Mouse (Mus musculus): ENCODE results near the gene Cfap97d2.
A peak's percentile ranks its signal among the peaks of the same experiment; 100 is the strongest.

Cfap97d2 gene

DNA sequence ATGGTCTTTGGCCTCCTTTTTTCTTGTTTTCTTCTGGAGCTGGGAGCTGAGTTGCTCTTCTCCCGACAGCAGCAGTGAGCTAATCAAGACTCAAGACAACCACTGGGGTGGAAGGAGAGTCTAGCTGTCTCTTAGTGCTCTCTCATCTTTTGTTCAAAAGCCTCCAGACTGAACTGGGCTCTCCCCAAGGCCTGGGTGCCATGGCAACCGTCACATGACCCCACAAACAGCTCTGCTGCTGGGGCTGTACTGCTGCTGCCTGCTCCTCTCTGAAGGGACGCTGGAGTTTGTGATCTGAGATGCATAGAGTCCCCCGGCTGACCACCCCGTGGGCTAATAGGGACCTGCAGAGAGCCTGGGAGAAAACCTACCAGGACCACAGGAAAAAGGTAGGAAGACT is at the start of gene Cfap97d2:
Gene Cfap97d2 (plus strand): TSS at position 222 of the 400 bp plus-strand sequence.
- DNase-seq (ENCODE audit: low read depth, low spot score) = peak; percentile 65

DNA sequence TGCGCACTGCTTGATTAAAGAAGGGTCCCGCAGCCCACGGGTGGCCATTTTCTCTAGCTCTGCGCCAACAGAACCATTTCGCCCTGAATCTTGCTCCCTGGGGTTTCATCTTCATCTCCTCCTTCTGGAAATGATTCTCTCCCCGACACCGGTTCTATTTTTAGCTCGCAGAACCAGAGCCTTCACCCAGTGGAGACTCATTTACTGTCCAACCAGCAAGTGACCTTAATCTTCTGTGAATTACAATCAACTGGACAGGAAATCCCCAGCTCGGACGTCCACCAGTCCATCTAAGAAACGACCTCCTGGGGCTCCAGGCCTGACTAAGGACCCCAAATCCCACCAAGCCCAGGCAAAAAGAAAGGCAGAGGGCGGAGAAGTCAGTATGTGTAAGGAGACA is 48.2 kb upstream of the Cfap97d2 start:
- no peak for DNase-seq (ENCODE audit: low read depth, low spot score)

DNA sequence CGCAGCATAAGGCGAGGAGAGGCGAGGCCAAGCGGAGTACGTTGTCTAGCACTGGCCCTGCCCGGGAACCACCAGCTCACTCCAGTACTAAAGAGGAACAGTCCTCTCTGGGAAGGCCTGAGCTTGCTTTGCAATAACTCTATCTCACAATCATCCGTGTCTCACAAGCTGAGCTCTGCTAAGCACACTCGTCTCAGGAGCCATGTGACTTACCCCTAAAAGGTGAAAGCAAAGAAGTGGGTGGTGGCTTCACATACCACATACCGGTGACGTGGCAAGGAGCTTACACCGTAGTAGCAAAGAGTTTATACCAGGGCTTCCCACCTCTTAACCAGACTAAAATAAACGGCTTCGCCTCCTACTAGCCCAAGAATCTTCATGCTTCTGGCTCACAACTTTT is 45.4 kb upstream of the Cfap97d2 start:
- DNase-seq (ENCODE audit: low read depth, low spot score) = no peak

DNA sequence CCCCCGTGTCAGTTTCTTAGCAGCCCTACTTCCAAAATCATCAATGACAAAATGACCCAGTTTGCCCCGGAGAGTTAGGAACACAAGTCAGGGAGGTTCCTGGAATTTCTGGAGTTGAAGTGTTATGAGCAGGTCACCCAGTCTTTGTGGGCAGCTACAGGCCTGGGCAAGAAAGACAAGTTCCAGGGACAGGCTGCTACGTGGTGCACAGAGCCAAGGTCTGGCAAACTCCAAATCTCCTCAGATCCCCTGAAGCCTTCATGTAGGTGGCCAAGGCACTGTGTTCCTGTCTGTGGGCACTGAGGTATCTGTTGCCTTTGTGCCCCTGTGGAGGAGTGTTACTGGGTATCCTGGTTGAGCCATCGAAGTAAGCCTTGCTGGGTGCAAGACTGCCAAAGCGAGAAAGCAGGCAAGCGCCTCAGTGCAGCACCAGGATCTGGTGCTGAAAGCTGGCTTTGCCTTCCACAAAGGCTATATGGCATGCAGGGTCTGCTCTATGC is 40.9 kb upstream of the Cfap97d2 start:
- DNase-seq (ENCODE audit: low read depth, low spot score) = no peak

DNA sequence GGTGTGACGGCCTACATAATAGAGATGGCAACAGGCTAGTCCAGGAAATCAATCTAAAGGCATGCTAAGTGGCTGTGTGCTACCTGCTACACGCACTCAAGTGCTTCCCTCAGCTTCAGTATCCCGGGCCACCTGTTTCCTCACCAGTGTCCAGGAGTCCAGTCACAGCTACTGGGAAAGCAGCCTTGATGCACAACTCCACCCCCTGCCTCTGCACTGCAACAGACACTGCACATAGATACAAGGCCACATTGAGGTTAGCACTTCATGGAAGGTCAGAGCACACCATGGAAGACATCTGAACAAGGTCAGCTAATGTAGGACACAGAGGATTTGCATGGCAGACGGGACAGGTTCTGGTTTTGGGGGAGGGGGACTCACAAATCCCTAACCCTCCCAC is 40.2 kb upstream of the Cfap97d2 start:
- DNase-seq (ENCODE audit: low read depth, low spot score) = no peak

DNA sequence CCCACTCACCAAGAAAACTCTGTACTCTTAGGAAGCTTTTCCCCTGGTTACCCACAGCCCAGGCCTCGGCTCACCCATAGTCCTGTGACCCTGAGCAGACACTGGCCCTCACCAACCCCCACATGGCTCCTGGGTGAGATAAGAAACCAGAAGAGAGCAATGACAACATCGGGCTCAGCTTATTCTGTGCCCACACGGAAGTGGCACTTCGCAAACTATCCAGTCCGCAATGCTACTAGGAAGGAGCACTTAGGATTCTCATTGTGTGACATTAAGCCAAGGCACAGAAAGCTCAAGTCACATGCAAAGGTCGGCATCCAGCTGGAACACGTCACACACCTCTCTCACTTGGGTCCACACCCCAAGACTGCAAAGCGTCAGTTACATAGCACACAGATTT is 39.7 kb upstream of the Cfap97d2 start:
- no peak for DNase-seq (ENCODE audit: low read depth, low spot score)

DNA sequence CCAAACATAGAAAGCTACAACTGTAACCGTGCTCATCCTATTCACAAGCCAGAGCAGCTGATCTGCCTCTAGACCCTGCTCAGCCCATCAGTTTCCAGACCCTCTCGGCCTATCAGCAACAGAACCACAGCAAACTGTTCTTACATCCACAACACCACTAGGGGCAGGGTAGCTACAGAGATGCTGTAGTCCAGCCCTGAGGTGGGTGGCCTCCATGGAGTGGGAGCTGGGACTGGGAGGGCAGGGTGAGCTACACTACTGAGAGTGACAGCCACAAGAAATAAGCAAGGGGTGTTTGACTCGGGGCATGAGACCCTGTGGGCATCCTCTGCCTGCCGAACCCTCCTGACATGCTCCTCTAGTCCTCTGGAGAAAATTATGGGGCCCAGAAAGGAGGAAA is 37.8 kb upstream of the Cfap97d2 start:
- DNase-seq (ENCODE audit: low read depth, low spot score) = peak; percentile 53

DNA sequence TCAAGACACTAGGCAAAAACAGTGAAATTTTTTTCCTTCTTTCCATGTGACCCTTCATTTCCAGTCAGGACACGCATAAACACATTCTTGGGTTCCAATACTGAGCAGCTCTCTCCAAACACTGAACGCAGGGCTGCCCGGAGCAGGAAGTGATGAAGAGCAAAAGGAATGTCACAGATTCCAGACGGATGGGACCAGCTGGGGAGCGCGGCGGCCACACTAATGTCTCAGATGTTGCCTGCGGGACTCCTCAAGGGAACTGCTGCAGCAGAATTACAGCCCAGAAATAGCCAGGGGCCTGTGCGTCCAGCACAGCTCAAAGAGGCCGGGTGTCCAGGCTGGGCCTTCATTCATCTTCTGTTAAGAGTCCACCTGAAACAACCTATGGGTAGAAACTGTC is 37.3 kb upstream of the Cfap97d2 start:
- no peak for DNase-seq (ENCODE audit: low read depth, low spot score)

DNA sequence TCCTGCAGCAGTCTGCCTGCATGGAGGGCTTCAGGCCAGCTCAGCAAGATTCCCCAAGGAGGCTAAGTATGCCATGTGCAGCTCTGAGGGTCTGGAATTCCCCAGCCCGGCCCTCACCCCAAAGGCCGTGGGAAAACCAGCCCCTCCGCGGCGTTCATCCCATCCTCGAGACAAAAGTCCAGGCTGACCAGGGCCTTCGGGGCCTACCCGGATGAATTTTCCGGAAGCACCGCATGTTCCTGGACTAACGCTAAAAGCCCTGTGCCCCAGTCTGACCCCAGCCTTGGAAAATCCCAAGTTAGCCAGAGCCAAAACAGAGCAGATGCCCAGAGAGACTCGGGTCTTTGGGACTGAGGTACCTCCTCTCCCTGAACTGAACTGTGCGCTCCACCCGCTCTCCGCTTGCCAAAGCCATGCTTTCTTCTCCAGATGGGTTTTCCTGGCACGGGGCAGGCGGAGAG is 35.6 kb upstream of the Cfap97d2 start:
- DNase-seq (ENCODE audit: low read depth, low spot score) = no peak

DNA sequence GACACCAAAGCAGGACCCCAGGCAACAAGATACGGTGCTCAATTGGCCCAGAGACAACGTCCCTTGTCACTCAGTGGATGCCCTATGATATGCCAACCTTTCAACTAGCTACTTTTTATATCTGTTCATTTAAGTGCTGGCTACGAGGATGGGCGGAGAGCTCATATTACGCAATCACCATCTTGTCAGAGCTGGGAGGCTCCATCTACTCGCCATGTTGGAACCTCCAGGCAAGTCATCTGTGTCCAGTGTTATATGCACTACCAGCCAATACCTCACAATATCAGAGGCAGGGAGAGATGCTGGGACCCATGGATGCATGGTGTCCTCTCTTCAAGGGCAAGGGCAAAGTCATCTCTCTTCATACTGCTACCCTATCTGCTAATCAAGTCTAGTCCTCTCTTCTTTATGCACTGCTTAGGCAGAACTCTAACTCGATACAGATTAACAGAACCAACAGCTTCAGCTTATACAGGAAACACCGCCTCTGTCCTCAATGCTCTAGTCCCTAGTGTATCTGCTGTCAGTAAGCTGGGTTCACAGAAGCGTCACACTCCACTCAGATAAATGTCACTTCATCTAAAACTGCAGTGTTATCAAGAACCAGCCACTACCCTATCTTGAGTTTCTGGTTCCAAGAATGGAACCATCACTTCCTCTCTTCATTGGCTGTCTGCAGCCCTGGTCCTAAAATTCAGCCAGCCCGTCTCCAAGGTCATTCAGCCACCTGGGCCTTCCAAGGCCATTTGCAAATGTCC is 34.3 kb upstream of the Cfap97d2 start:
- DNase-seq (ENCODE audit: low read depth, low spot score) = no peak

DNA sequence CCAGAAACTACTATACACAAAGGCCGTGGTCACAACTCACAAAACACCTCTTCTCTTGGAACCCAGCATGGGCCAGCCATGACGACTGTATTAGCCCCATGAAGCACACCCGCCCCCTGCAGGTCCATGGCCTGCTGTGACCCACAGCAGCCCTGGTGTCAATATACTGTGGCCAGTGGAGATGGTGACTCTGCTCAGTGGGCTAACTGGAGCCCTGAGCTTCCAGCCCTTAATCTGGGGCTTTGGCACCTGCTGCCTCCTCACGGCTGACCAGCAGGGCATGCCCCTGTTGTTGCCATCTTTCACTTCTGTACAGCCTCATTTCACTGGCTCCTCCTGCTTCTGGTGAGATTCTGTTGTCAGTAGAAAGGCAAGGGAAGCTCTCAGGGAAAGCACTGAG is 32.5 kb upstream of the Cfap97d2 start:
- DNase-seq (ENCODE audit: low read depth, low spot score) = no peak

DNA sequence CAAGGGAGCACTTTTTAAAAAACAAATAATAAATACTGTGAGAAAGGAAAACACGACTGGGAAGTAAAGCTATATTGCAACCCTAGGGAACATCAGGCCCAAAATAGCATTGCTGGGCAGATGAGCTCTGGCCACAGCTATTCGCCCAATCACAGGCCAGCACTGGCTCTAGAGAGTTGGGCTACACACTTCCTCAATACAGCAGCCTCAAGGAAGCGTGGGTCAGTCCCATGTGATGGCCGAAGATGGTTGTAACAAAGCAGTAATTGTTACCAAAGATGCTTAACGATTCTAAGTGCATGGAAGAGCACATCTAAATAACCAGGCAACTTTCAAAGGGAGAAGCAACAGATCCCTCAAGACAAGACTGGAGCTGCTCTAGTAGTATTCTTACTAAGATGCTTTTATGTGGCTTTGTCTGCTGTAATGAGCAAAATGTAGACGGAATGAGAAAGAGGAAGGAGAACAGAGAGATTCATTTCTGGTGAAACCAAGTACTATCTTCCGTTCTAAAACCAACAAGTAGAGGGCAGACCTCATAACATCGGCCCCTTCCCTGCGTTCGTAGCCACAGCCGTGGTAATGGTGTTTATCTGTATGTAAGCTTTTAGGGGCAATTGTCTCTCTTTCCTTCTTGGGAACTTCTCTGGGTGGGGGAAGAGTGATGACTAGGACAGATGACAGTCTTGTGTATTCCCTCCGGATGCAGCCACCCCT is 31.2 kb upstream of the Cfap97d2 start:
- no peak for DNase-seq (ENCODE audit: low read depth, low spot score)

DNA sequence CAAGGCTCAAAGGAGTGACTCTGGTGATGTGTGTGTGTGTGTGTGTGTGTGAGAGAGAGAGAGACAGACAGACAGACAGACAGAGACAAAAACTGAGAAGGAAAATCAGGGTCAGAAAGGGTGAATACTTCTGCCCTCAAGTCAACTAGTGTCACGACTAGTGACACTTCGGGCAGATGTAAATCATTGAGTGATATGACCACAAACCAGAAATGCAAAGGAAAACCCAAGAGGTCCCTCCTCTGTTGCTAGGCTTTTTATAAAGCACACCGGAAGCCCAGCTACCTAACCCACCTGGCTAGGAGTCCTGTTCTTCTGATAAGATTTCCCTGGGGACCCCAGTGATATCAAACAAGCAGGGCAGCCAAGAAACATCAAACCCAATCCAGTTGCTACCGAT is 30.6 kb upstream of the Cfap97d2 start:
- DNase-seq (ENCODE audit: low read depth, low spot score) = no peak

DNA sequence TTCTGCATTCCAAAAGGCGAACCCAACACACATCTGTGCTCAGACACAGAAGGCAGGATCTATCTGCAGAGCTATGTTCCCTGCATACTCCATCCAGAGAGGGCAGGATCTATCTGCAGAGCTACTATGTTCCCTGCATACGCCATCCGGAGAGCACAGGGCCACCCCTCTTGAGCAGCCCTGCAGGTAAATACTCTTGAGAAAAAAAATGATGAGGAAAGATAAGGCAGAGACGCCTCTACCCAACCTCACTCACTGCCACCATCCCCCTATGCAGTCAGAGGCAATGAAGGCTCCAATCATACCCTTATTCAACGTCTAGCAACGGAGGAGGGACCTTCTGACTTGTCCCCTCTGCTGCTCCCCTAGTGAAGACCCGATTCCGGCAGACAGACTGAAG is 30.2 kb upstream of the Cfap97d2 start:
- DNase-seq (ENCODE audit: low read depth, low spot score) = no peak

DNA sequence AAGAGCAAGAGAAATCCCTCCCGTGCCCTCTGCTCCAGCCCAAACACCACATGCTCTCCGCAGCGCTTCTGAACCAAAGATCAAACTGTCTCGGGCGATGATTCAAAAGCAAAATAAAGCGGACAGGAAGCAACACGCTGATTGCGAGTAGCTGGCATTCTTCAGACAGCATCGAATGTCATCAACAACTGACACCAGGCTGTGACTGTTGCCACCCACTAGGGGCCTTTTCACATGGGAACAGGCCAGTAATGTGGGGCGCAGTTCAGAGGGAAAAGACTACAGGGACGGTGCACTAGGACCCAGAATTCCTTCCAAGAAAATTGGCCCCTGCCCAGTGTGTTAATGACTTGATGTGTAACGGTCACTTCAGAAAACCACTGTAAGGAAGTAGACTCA is 29.4 kb upstream of the Cfap97d2 start:
- DNase-seq (ENCODE audit: low read depth, low spot score) = no peak

DNA sequence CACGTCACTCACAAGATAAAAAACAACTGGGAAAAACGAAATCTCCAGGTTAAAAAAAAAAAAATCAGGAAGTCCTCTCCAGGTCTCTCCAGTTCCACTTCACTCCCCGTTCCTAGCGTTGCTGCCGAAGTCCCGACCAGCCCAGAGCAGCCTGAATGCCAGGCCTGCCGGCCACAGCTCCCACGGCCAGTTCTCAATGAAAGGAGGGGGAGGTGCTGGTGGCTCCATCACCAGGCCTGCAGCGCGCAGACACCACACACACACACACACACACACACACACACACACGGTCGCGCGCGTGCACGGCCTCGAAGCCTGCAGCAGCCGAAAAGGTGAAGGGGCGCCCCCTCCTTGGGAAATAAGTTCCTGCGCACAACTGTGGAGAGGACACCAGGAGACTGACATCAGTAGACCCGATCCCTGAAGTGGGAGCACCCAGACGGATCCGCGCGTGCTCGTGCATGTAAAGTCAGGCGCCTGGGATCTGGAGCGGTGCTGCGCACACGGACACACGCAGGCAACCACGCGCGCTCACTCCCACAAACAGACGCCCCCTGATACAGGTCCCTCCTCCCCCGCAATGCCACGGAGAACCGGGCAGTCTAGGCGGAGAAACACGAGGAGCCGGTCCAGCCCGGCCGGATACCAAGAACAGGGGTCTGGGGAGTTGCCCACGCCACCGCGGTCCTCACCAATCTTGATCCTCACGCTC is 28.8 kb upstream of the Cfap97d2 start:
- DNase-seq (ENCODE audit: low read depth, low spot score) = peak; percentile 80

DNA sequence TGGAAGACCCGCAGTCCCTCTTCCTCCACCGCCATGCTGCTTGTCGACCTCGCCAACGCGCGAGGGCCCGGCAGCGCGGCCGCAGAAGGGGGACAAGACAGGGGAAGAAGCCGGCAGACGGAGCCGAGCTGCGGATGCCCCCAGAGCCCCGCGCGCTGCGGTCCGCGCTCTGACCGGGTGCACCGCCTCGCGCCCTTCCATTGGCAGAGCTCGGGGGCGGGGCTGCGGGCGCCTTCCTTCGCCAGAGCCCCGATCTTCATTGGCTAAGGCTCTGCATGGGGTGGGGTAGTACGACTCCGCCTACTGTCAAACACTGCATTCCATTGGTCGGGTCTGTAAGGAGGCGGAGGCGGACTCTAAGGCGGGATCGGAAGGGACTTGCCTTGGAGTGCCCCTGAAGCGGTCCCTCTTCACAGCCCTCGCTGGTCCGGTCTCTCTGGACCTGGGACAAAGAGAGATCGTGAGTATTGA is 28.2 kb upstream of the Cfap97d2 start, which contains the start of gene Rasa3:
Gene Rasa3 (minus strand): TSS at position 191 of the 471 bp plus-strand sequence.
- peak; percentile 97 for DNase-seq (ENCODE audit: low read depth, low spot score)

DNA sequence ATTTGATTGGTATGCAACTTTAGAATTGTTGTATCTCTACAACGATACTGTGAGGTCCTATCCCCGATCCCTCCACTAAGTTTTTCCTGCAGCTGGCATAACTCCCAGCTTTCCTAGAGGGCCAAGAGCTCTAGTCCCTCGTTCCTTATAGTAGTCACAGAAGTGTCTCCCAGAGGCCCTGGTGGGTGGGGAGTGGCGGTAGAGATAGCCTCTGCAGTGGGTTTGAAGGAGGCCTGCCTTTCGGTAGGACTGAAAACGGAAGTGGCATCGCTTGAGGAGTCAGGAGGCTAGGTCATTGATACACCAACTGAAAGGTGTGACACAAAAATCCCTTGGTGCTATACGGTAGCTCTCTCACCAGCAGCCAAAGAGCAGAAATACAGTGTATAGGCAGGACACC is 27.5 kb upstream of the Cfap97d2 start:
- no peak for DNase-seq (ENCODE audit: low read depth, low spot score)

DNA sequence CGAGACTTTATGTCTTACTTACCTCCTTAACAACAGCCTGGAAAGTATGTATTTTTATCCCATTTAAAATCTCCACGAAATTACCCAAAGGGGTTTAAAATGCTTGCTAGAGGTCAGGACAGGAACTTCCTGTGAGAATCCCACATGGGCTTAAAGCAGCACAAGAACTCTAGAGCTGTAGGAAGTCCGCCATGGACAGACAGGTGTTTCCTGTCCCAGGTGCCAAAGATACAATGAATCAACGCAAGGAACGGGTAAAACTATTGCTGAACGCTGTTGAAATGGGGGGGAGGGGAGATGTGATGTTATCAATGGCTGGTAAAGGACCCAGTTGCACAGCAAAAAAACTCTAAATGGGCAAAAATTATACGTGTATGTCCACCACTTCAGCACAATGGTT is 21.6 kb upstream of the Cfap97d2 start:
- DNase-seq (ENCODE audit: low read depth, low spot score) = no peak

DNA sequence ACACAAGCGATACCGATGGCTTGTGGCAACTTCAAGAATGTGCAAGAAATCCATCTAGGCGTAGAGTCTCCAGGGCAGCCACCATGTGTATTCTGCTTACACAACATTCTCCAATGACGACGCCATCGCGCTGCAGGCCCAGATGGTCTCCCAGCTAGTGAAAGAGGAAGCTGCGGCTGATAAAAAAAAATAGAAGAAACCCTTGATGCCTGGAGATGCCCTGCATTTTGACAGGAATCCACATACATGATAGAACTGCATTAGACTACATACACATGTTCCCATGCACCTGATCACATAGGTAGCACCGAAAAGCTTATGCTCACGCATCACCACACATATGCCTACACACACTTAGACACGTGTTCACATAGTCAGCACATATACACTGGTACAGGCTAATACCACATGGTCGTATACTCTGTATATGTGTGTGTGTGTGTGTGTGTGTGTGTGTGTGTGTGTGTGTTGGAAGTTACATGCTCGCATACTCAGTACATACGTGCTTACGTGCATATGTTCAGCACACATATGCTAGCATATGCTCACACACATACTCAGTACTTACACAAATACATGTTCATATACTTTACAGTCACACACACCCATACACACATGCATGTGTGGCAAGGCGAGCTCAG is 19.9 kb upstream of the Cfap97d2 start:
- DNase-seq (ENCODE audit: low read depth, low spot score) = no peak

DNA sequence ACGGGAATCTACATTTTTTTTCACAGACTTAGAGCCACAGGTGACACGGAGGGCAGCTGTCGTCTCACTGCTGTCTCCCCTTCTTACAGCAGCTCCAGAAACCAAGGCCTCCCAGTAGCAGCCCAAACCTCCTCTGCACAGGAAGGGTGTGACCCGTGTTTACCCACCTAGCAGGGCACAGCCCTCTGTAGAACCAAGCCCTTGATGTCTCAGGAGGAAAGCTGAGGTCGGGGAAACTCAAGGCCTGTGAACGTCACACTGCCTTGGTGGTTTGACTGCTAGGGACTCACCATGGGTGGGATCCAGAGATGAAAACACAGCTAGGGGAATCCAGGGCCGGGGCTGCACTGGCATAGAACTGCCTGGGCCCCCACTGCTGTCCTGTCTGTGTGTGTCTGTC is 19.3 kb upstream of the Cfap97d2 start:
- no peak for DNase-seq (ENCODE audit: low read depth, low spot score)
